Mouse (Mus musculus) neural tube, embryonic 13.5 days (tissue): ENCODE results near the gene Rab26. TPM values are rescaled to one million over a fixed set of nuclear protein-coding genes. Genes with fewer than 3 reads are reported as not detected.

ENCODE experiments used
- ATAC-seq: fragments of 200-750 bp; cut with Nextera tagmentation; 2 replicates; pipeline ENCODE4 v1.8.0; 2017; ENCODE audit warnings: low read depth, mild to moderate bottlenecking, moderate TSS enrichment, moderate library complexity
- H3K27ac ChIP-seq: fragments of 300-500 bp; sonication (generic); replicated peaks from 2 replicates; pipeline ENCODE4 v1.5.1; 2015; ENCODE audit warnings: moderate library complexity, mild to moderate bottlenecking, inconsistent platforms
- H3K27me3 ChIP-seq: fragments of 300-500 bp; sonication (generic); 2 replicates; pipeline ENCODE4 v1.6.1; 2015; ENCODE audit warnings: mild to moderate bottlenecking, inconsistent platforms
- H3K36me3 ChIP-seq: fragments of 300-500 bp; sonication (generic); 2 replicates; pipeline ENCODE4 v1.6.1; 2015; ENCODE audit warnings: mild to moderate bottlenecking, inconsistent platforms
- H3K4me1 ChIP-seq: fragments of 300-500 bp; sonication (generic); replicated peaks from 2 replicates; pipeline ENCODE4 v1.6.1; 2015; ENCODE audit warnings: inconsistent platforms
- H3K4me2 ChIP-seq: fragments of 300-500 bp; sonication (generic); 2 replicates; pipeline ENCODE4 v1.6.1; 2015; ENCODE audit warnings: inconsistent platforms, mild to moderate bottlenecking, moderate library complexity
- H3K4me3 ChIP-seq: fragments of 300-500 bp; sonication (generic); 2 replicates; pipeline ENCODE4 v1.5.1; 2015; ENCODE audit warnings: mild to moderate bottlenecking, inconsistent platforms
- H3K9ac ChIP-seq: fragments of 300-500 bp; sonication (generic); 2 replicates; pipeline ENCODE4 v1.6.1; 2015; ENCODE audit warnings: moderate library complexity, mild to moderate bottlenecking, inconsistent platforms
- H3K9me3 ChIP-seq: fragments of 300-500 bp; sonication (generic); 2 replicates; pipeline ENCODE4 v1.6.1; 2016; ENCODE audit warnings: inconsistent platforms
- WGBS: fragments of 180-500 bp; shearing (Covaris S2); methylation state at CpG from one replicate; pipeline ENCODE4 v1.1.7; 2015; 5-methylcytosine and 5-hydroxymethylcytosine counted together
- polyA plus RNA-seq: library from polyadenylated mRNA; unstranded; fragments of >200 nt; fragmentation: Nextera tagmentation; extraction: Ambion mirVana; gene quantifications from 2 replicates; pipeline ENCODE4 v1.2.1, GENCODE M21; 2015

The Rab26 gene
- polyA plus RNA-seq, 1 experiment from 2014 or later, result 1.5 TPM

GRCm38 (mm10) chr17:24544613-24545012 is 10.6 kb upstream of the Rab26 start:
- no peaks in the 10 kb centered on the region for H3K36me3 ChIP-seq
- peaks cover 8% of the 10 kb centered on the region for H3K4me1 ChIP-seq
- H3K27ac ChIP-seq, result no peak overlapping the region
- H3K4me3 ChIP-seq, result 0 out of 2 replicates have a peak overlapping the region, but pooled peaks have one; percentile 1
- WGBS, result 14% methylated on average over 12 of the region's 12 CpGs
- H3K4me2 ChIP-seq, result peak overlapping the region; percentile 35
- peak overlapping the region; percentile 54; the same call in 1 of the 2 replicates for H3K9ac ChIP-seq
- no peaks in the 10 kb centered on the region for H3K9me3 ChIP-seq
- H3K27me3 ChIP-seq, result peaks cover 19% of the 10 kb centered on the region
- no peak for ATAC-seq

GRCm38 (mm10) chr17:24540375-24540774 is 6.4 kb upstream of the Rab26 start:
- no peak for ATAC-seq
- 6% methylated on average over 3 of the region's 3 CpGs for WGBS

DNA sequence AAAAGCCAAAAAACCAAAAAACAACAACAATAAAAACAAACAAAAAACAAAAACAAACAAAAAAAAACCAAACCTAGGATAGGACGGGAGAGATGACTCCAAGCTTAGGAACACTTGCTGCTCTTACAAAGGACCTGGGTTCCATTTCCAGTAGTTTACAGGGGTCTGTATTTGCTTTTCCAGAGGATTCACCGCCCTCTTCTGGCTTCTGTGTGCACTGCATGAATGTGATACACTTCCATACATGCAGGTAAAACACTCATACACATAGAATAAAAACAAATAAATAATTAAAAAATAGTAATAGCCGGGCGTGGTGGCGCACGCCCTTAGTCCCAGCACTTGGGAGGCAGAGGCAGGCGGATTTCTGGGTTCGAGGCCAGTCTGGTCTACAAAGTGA is 4.9 kb upstream of the Rab26 start:
- peak; percentile 57; the same call in 1 of the 2 replicates for ATAC-seq
- Histone ChIP-seq H3K4me3 (no peak overlapping the region), H3K36me3 (no peaks in the 10 kb centered on the region), H3K27me3 (no peaks in the 10 kb centered on the region), H3K4me2 (no peak overlapping the region), H3K9me3 (no peaks in the 10 kb centered on the region), H3K4me1 (peaks cover 6% of the 10 kb centered on the region; the same call in 1 of the 2 replicates), H3K9ac (no peak overlapping the region), H3K27ac (no peak overlapping the region)
- 63% methylated on average over 8 of the region's 8 CpGs for WGBS

More at GRCm38 (mm10) chr17:24540375-24540774, 6.4 kb upstream of the Rab26 start:
- Histone ChIP-seq H3K9me3 (no peaks in the 10 kb centered on the region), H3K36me3 (no peaks in the 10 kb centered on the region), H3K4me1 (peaks cover 6% of the 10 kb centered on the region), H3K27ac (no peak overlapping the region), H3K4me2 (no peak overlapping the region), H3K4me3 (no peak overlapping the region), H3K9ac (no peak overlapping the region), H3K27me3 (peaks cover 7% of the 10 kb centered on the region)

DNA sequence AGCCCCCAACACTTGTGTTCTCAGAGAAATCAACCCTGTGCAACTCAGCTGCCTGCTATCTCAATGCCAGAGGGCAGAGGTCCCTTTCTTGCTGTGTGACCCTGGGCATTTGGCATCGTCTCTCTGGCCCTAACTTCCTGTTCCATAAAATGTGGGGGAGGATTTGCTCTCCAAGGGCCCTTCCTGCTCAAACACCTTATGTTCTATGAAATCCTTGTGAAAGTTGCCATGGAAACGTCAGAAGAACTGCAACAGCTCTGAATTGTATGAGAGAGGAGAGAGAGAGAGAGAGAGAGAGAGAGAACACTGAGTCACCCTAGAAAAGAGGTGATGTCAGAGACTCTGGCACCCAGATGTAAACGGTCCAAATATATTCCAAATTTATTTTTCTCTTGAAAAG is 3.5 kb upstream of the Rab26 start:
- Histone ChIP-seq H3K36me3 (no peaks in the 10 kb centered on the region), H3K4me3 (no peak overlapping the region), H3K4me2 (no peak overlapping the region), H3K27me3 (no peaks in the 10 kb centered on the region), H3K9ac (no peak overlapping the region), H3K4me1 (peaks cover 19% of the 10 kb centered on the region), H3K27ac (no peak overlapping the region), H3K9me3 (no peaks in the 10 kb centered on the region)
- ATAC-seq, result no peak
- 41% methylated on average over 3 of the region's 3 CpGs for WGBS

DNA sequence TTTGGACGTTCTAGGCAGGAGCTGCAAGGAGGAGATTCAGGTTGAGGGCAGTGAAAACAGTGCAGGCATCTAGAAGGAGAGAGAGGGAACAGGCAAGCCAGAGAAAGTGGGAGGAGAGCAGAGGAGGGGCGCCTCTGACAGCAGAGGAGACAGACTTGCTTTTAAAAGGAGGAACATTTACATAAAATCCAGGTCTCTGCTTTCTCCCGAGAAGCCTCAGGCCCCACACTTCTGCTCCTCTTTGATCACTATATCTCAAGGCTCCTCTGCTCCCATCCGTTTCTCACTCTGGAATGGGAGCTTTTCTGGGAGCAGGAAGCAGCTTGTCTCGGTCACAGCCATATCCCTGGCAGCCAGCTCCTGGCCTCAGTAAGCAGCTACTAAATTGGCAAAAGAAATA is 1.3 kb upstream of the Rab26 start:
- H3K27me3 ChIP-seq, result no peaks in the 10 kb centered on the region
- 54% methylated on average over 5 of the region's 5 CpGs for WGBS
- H3K9ac ChIP-seq, result no peak overlapping the region
- H3K4me3 ChIP-seq, result no peak overlapping the region
- no peak for ATAC-seq
- H3K4me1 ChIP-seq, result peaks cover 36% of the 10 kb centered on the region
- no peak overlapping the region for H3K27ac ChIP-seq
- no peak overlapping the region for H3K4me2 ChIP-seq
- 0 out of 2 replicates have a peak, but pooled peaks cover 7% of the 10 kb centered on the region for H3K36me3 ChIP-seq
- no peaks in the 10 kb centered on the region for H3K9me3 ChIP-seq

- H3K9ac ChIP-seq, result peak overlapping the region; percentile 61
- H3K9me3 ChIP-seq, result no peaks in the 10 kb centered on the region
- H3K4me3 ChIP-seq, result peak overlapping the region; percentile 32
- no peaks in the 10 kb centered on the region for H3K27me3 ChIP-seq
- ATAC-seq, result no peak
- WGBS, result 7% methylated on average over 53 of the region's 53 CpGs
- no peak overlapping the region for H3K27ac ChIP-seq
- peak overlapping the region; percentile 64 for H3K4me2 ChIP-seq
- H3K4me1 ChIP-seq, result peaks cover 53% of the 10 kb centered on the region
- 0 out of 2 replicates have a peak, but pooled peaks cover 16% of the 10 kb centered on the region for H3K36me3 ChIP-seq
Observed at GRCm38 (mm10) chr17:24533099-24533992, 664 bp downstream of the Rab26 start.

DNA sequence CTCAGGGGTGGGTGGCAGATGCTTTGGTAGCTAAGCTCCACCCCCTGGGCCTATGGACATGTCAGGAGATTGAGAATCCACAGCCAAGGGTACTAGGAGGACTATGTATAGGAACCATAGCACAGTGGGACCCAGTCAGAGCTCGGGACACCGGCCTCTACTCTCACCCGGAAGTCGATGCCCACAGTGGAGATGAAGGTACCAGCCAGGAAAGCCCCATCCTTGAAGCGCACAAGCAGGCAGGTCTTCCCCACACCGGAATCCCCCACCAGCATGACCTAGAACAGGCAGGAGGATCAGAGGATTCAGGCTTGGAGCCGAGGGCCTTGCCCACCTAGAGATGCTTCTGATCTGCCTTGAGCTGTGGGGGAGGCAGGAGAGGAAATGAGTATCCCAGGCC is 2.0 kb downstream of the Rab26 start:
- Histone ChIP-seq H3K9me3 (no peaks in the 10 kb centered on the region), H3K4me3 (no peak overlapping the region), H3K27ac (no peak overlapping the region), H3K36me3 (0 out of 2 replicates have a peak, but pooled peaks cover 16% of the 10 kb centered on the region), H3K27me3 (no peaks in the 10 kb centered on the region), H3K9ac (peak overlapping the region; percentile 39; the same call in 1 of the 2 replicates), H3K4me2 (no peak overlapping the region), H3K4me1 (peaks cover 49% of the 10 kb centered on the region)
- WGBS, result 78% methylated on average over 7 of the region's 7 CpGs
- no peak for ATAC-seq

DNA sequence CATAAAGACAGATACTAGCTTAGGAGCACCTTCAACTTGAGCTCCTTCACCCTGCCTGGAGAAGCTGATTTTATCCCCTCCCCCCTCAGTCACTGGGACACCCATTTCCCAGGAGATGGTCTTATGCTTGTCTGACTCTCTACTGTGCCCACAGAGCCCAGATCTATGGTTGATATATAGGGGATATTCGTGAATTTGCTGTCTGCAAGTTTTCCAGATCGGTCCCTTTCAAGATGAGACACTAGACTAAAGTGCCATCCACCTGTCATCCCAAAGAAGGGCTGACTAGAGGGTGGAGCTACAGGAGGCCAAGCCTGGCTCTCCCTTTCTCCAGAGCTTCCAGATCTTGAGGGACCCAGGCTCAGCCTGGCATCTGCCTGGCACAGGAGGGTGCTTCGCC is 2.9 kb downstream of the Rab26 start:
- H3K4me1 ChIP-seq, result peaks cover 59% of the 10 kb centered on the region
- 66% methylated on average over 3 of the region's 3 CpGs for WGBS

DNA sequence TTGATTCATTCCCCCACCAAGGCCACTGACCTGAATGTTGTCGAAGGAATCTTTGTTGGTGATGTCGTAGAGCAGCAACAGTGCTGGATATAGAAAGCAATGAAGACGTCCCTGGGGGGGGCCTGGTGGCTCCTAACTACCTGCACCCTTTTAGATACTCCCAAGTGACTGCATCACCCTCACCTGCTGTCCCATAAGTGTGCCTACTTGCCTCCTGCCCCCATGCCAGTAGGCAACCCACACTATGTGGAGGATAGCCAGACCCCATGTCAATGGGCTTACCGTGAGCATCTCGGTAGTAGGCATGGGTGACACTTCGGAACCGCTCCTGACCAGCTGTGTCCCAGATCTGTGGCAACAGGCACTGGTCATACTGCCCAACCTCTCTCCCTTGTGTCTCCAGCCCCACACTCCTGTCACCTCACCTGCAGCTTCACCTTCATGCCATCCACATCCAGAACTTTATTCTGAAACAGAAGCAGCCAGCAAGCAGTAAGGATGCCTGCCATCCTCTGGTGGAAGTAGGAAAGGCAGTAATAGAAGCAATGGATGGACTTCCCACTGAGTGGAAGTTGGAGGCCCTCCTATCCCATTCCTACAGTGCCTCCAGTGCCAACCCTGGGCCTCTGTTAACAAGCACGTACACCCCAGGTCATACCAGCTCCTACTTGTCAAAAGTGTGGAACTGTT is 3.5 kb downstream of the Rab26 start:
- Histone ChIP-seq H3K36me3 (0 out of 2 replicates have a peak, but pooled peaks cover 16% of the 10 kb centered on the region), H3K4me2 (peak overlapping the region; percentile 65), H3K9ac (peak overlapping the region; percentile 76), H3K27me3 (no peaks in the 10 kb centered on the region), H3K9me3 (no peaks in the 10 kb centered on the region), H3K27ac (0 out of 2 replicates have a peak overlapping the region, but pooled peaks have one; percentile 86), H3K4me1 (peaks cover 64% of the 10 kb centered on the region), H3K4me3 (peak overlapping the region; percentile 52; the same call in 1 of the 2 replicates)
- 26% methylated on average over 8 of the region's 8 CpGs for WGBS
- no peak for ATAC-seq

More for the DNA sequence above, 2.9 kb downstream of the Rab26 start:
- Histone ChIP-seq H3K9me3 (no peaks in the 10 kb centered on the region), H3K27ac (no peak overlapping the region), H3K9ac (peak overlapping the region; percentile 39; the same call in 1 of the 2 replicates), H3K36me3 (0 out of 2 replicates have a peak, but pooled peaks cover 16% of the 10 kb centered on the region), H3K27me3 (no peaks in the 10 kb centered on the region), H3K4me2 (no peak overlapping the region), H3K4me3 (no peak overlapping the region)
- no peak for ATAC-seq

DNA sequence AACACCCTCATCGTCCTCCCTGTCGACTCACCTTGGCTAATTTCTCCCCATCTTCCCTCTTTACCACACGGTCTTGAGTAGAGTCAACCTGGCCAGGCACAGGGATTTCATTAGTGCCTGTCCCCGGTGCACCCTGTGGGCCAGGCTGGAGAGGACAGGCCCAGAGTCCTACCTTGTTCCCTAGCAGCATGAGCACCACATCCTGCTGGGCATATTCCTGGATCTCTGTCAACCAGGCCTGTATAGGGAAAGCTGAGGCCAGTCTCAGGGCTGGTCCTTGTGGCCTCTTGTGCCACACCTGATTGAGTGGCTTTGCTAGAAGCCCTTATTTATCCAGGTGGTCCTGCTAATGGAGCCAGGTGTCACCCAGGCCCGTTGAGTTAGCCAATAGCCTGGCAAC is 4.1 kb downstream of the Rab26 start:
- Histone ChIP-seq H3K4me3 (peak overlapping the region; percentile 52), H3K4me1 (peaks cover 70% of the 10 kb centered on the region), H3K4me2 (peak overlapping the region; percentile 65), H3K9me3 (no peaks in the 10 kb centered on the region), H3K9ac (peak overlapping the region; percentile 76), H3K27ac (peak overlapping the region; percentile 86; the same call in 1 of the 2 replicates), H3K27me3 (no peaks in the 10 kb centered on the region), H3K36me3 (0 out of 2 replicates have a peak, but pooled peaks cover 16% of the 10 kb centered on the region)
- 27% methylated on average over 5 of the region's 5 CpGs for WGBS
- no peak for ATAC-seq

DNA sequence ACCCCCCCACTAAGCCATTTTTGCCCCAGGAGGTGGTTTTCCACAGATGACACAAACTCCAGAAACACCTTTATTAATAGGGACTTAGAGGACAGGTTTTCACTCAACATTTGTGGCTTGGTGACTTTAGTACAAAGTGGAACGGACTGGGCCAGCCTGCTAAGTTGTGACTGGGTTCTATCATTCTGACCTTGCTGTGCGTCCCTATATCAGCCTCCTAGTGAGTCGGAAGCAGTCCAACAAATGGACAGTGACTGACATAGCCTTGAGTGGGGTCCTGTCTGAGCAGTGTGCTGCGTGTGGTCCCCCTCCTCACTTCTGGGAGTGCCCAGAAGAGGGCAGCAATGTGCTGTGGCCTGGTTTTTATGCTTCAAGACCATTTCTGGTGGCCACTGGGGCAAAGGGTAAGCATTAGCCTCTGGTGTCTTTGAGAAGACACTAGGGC is 5.0 kb downstream of the Rab26 start:
- peak overlapping the region; percentile 76 for H3K9ac ChIP-seq
- ATAC-seq, result no peak
- peak overlapping the region; percentile 65 for H3K4me2 ChIP-seq
- H3K27ac ChIP-seq, result peak overlapping the region; percentile 86; the same call in 1 of the 2 replicates
- 1% methylated on average over 4 of the region's 4 CpGs for WGBS
- no peaks in the 10 kb centered on the region for H3K27me3 ChIP-seq
- H3K9me3 ChIP-seq, result no peaks in the 10 kb centered on the region
- H3K4me1 ChIP-seq, result peaks cover 74% of the 10 kb centered on the region
- 0 out of 2 replicates have a peak, but pooled peaks cover 19% of the 10 kb centered on the region for H3K36me3 ChIP-seq
- peak overlapping the region; percentile 52 for H3K4me3 ChIP-seq

- Histone ChIP-seq H3K36me3 (0 out of 2 replicates have a peak, but pooled peaks cover 19% of the 10 kb centered on the region), H3K27ac (peak overlapping the region; percentile 86), H3K4me1 (peaks cover 71% of the 10 kb centered on the region), H3K9ac (peak overlapping the region; percentile 76), H3K4me3 (peak overlapping the region; percentile 52), H3K27me3 (no peaks in the 10 kb centered on the region), H3K4me2 (peak overlapping the region; percentile 65), H3K9me3 (no peaks in the 10 kb centered on the region)
- WGBS, result 0% methylated on average over 8 of the region's 8 CpGs
- no peak for ATAC-seq
Observed at GRCm38 (mm10) chr17:24528560-24528918, 5.5 kb downstream of the Rab26 start.
